Mouse (Mus musculus) liver, adult 2 months (tissue): ENCODE measurements around the gene Bst2.
A peak's percentile ranks its signal among the peaks of the same experiment; 100 is the strongest.

ENCODE experiments used
- CTCF ChIP-seq: fragments of 200-500 bp; IDR thresholded peaks from 2 replicates; pipeline ENCODE4 v1.5.1; 2011; ENCODE audit warnings: low read depth, low read length, control low read depth
- POLR2A ChIP-seq: fragments of 200-500 bp; IDR thresholded peaks from 2 replicates; pipeline ENCODE4 v1.6.1; 2011; ENCODE audit warnings: low read length, control low read depth; ENCODE audit not compliant: insufficient read depth; ENCODE audit errors: extremely low read depth

- TF ChIP-seq CTCF (peak; percentile 97), POLR2A (no peak)
Observed at GRCm38 (mm10) chr8:71561401-71561800, 24.1 kb upstream of the Bst2 start.
